Mouse (Mus musculus) ES-E14 (cell line): ENCODE measurements around the gene Olfr1263. TPM values are rescaled to one million over a fixed set of nuclear protein-coding genes. Genes with fewer than 3 reads are reported as not detected.

Experiments
- DNase-seq: peaks from one replicate; pipeline ENCODE4 v3.0.0-alpha.2; 2013; ENCODE audit warnings: low read depth, low spot score
- H3K27ac ChIP-seq: 2 replicates; pipeline ENCODE4 v1.5.1; 2012; ENCODE audit warnings: low read depth, mild to moderate bottlenecking, low read length, moderate library complexity, mixed read lengths; ENCODE audit not compliant: poor library complexity, insufficient read depth, severe bottlenecking
- H3K36me3 ChIP-seq: 2 replicates; pipeline ENCODE4 v1.6.1; 2012; ENCODE audit warnings: mild to moderate bottlenecking, low read length, moderate library complexity, mixed read lengths; ENCODE audit not compliant: control insufficient read depth, poor library complexity, insufficient read depth, severe bottlenecking
- H3K4me1 ChIP-seq, 2 experiments: fragments of 150-350 bp in 1 of 2; sonication (generic) in 1 of 2; 2 replicates each; pipeline ENCODE4 v1.6.1; 2012; ENCODE audit warnings: low read length in 2 of 2, mild to moderate bottlenecking in 1 of 2, mixed read lengths in 1 of 2; ENCODE audit not compliant: control insufficient read depth in 2 of 2, insufficient read depth in 2 of 2, poor library complexity in 1 of 2
- H3K4me3 ChIP-seq, 2 experiments: fragments of 150-350 bp in 1 of 2; sonication (generic) in 1 of 2; 2 replicates each; pipeline ENCODE4 v1.5.1; 2012; ENCODE audit warnings: low read length in 2 of 2, low read depth in 1 of 2, mild to moderate bottlenecking in 1 of 2, mixed read lengths in 1 of 2; ENCODE audit not compliant: insufficient read depth in 1 of 2, poor library complexity in 1 of 2, severe bottlenecking in 1 of 2
- H3K9ac ChIP-seq: 2 replicates; pipeline ENCODE4 v1.6.1; 2012; ENCODE audit warnings: low read depth, mild to moderate bottlenecking, low read length, mixed read lengths; ENCODE audit not compliant: poor library complexity, insufficient read depth, severe bottlenecking
- H3K9me3 ChIP-seq: fragments of 150-350 bp; sonication (generic); 2 replicates; pipeline ENCODE4 v1.6.1; 2012; ENCODE audit warnings: low read depth, mild to moderate bottlenecking, low read length; ENCODE audit not compliant: control insufficient read depth, insufficient read depth
- CHD2 ChIP-seq: IDR thresholded peaks from 2 replicates; pipeline ENCODE4 v1.6.1; 2014; ENCODE audit warnings: mild to moderate bottlenecking, low read depth, low read length, inconsistent platforms
- HCFC1 ChIP-seq: IDR thresholded peaks from 2 replicates; pipeline ENCODE4 v1.6.1; 2012; ENCODE audit warnings: low read length, inconsistent platforms, borderline replicate concordance; ENCODE audit not compliant: insufficient read depth
- MAFK ChIP-seq: IDR thresholded peaks from 2 replicates; pipeline ENCODE4 v1.6.1; 2014; ENCODE audit warnings: mild to moderate bottlenecking, low read depth, low read length, inconsistent platforms; ENCODE audit not compliant: insufficient read depth
- ZC3H11A ChIP-seq: IDR thresholded peaks from 2 replicates; pipeline ENCODE4 v1.6.1; 2012; ENCODE audit warnings: low read depth, mild to moderate bottlenecking, inconsistent platforms, low read length, borderline replicate concordance
- ZNF384 ChIP-seq: IDR thresholded peaks from 2 replicates; pipeline ENCODE4 v1.6.1; 2012; ENCODE audit warnings: low read depth, low read length, inconsistent platforms
- in situ Hi-C, 2 experiments: fragments of 600-800 bp; cut with MboI; formaldehyde crosslinking; loops; one replicate each; pipeline ENCODE4 v1.15.1; 2025; ENCODE audit warnings: low sequenced_read_pairs in 2 of 2, inconsistent platforms in 1 of 2; ENCODE audit not compliant: unreplicated experiment in 2 of 2
- total RNA-seq: library from RNA; depleted of rRNA; stranded (reverse); fragments of 300-350 nt; gene quantifications from 2 replicates; pipeline ENCODE4 v1.2.3, GENCODE M21; 2012; rRNA removed

The Olfr1263 gene
- total RNA-seq, 1 experiment = not detected

- Histone ChIP-seq H3K9ac (no peak within 1 kb of the TSS), H3K36me3 (no peaks in the 10 kb centered on the region), H3K9me3 (no peaks in the 10 kb centered on the region), H3K4me1 (no peaks in the 10 kb centered on the region), H3K27ac (no peak within 1 kb of the TSS), H3K4me3 (no peak within 1 kb of the TSS)
- TF ChIP-seq CHD2 (no peak), ZC3H11A (no peak), MAFK (no peak), HCFC1 (no peak), ZNF384 (no peak)
- in situ Hi-C loops = no loop called here
- no peak for DNase-seq
These were observed 13.5 kb downstream of the Olfr1263 start, which contains the start of gene Olfr1264 for GRCm38 (mm10) chr2:90025477-90025876. TSS of gene Olfr1264 (minus strand) at chr2:90025577.

GRCm38 (mm10) chr2:90035037-90035436 is 23.1 kb downstream of the Olfr1263 start, which contains the start of gene Olfr1265:
TSS of gene Olfr1265 (plus strand) at chr2:90035337.
- in situ Hi-C loops = no loop called here
- Histone ChIP-seq H3K36me3 (no peaks in the 10 kb centered on the region), H3K9me3 (no peaks in the 10 kb centered on the region), H3K27ac (no peak within 1 kb of the TSS), H3K9ac (no peak within 1 kb of the TSS), H3K4me1 (no peaks in the 10 kb centered on the region), H3K4me3 (no peak within 1 kb of the TSS)
- DNase-seq = no peak
- TF ChIP-seq ZNF384 (no peak), MAFK (no peak), ZC3H11A (no peak), HCFC1 (no peak), CHD2 (no peak)

- H3K36me3 ChIP-seq = no peaks in the 10 kb centered on the region
- no peak within 1 kb of the TSS for H3K9ac ChIP-seq
- no peaks in the 10 kb centered on the region for H3K9me3 ChIP-seq
- H3K27ac ChIP-seq = no peak within 1 kb of the TSS
- in situ Hi-C loops = no loop called here
- no peak for DNase-seq
- no peak for TF ChIP-seq CHD2
- TF ChIP-seq MAFK = no peak
- TF ChIP-seq HCFC1 = no peak
- no peak for TF ChIP-seq ZC3H11A
- no peak for TF ChIP-seq ZNF384
- H3K4me3 ChIP-seq = no peak within 1 kb of the TSS
- no peaks in the 10 kb centered on the region for H3K4me1 ChIP-seq
These were observed 51.6 kb downstream of the Olfr1263 start, which contains the start of gene Olfr140 for GRCm38 (mm10) chr2:90063494-90063893. TSS of gene Olfr140 (minus strand) at chr2:90063594.

Other genes with a start within 250 kb of the Olfr1263 start
- not detected in 2 replicates for gene Olfr1254, start 218.5 kb upstream of the Olfr1263 start, total RNA-seq
- gene Olfr1255, start 200.1 kb upstream of the Olfr1263 start, total RNA-seq = not detected in 2 replicates
- gene Olfr1256, start 170.6 kb upstream of the Olfr1263 start, total RNA-seq = not detected in 2 replicates
- not detected in 2 replicates for gene Olfr48, start 163.9 kb upstream of the Olfr1263 start, total RNA-seq
- not detected in 2 replicates for gene Olfr1257, start 133.7 kb upstream of the Olfr1263 start, total RNA-seq
- gene Olfr1258, start 84.8 kb upstream of the Olfr1263 start, total RNA-seq = not detected in 2 replicates
- gene Olfr1259, start 63.5 kb upstream of the Olfr1263 start, total RNA-seq = not detected in 2 replicates
- not detected in 2 replicates for gene Olfr1260, start 37.8 kb upstream of the Olfr1263 start, total RNA-seq
- gene Olfr1261, start 20.9 kb upstream of the Olfr1263 start, total RNA-seq = not detected in 2 replicates
- not detected in 2 replicates for gene Olfr1262, start 12.0 kb upstream of the Olfr1263 start, total RNA-seq
- not detected in 2 replicates for gene Olfr1264, start 13.4 kb downstream of the Olfr1263 start, total RNA-seq
- not detected in 2 replicates for gene Olfr1265, start 23.2 kb downstream of the Olfr1263 start, total RNA-seq
- gene Olfr140, start 51.5 kb downstream of the Olfr1263 start, total RNA-seq = not detected in 2 replicates
- gene Olfr1269, start 109.3 kb downstream of the Olfr1263 start, total RNA-seq = not detected in 2 replicates
- not detected in 2 replicates for gene Olfr32, start 130.2 kb downstream of the Olfr1263 start, total RNA-seq
- not detected in 2 replicates for gene Olfr1270, start 141.0 kb downstream of the Olfr1263 start, total RNA-seq
- 0.13 TPM in 1 of 2 replicates, not detected in the other for gene Olfr1506, start 212.4 kb downstream of the Olfr1263 start, total RNA-seq
- not detected in 2 replicates for gene Olfr142, start 245.5 kb downstream of the Olfr1263 start, total RNA-seq